Mouse (Mus musculus) right cerebral cortex, postnatal 10 days (tissue): ENCODE measurements around the gene Six1.

ENCODE experiments used
- DNase-seq, 2 experiments: peaks; one replicate each; pipeline ENCODE4 v3.0.0; 2021; ENCODE audit warnings: low spot score in 2 of 2

Gene Six1

DNA sequence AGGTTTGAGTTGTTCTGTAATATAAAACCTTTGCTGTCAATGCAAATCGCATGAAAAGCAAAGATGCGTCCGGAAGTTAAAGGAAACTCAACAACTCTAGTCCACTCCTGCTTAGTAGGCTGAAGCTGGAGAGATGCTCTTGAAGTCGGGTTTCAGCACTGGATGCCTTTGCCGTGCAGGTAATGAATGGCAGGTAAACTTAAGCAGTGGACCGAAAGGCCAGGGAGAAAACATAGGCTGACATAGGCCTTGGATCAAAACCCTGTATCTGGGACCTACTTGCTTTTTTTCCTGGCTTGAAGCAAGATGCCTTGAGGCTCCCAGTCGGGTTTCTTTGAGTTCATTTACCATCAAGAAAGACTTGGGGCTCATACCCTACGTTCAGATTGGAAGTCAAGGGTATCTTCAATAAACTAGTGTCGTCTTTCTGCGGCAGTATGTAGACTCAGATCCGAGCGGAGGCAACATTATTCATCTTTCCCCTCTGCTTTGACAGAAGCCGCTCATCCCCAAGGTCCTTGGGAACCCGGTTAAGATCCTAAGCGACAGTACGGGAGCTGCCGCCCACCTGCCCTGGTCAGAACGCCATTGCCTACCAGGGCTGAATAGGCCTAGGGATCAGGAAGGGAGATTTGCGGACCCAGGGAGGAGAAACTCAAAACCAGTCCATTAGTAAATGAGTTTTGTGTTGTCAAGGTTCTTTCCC, 4.0 kb downstream of the Six1 start:
- no peak for DNase-seq

DNA sequence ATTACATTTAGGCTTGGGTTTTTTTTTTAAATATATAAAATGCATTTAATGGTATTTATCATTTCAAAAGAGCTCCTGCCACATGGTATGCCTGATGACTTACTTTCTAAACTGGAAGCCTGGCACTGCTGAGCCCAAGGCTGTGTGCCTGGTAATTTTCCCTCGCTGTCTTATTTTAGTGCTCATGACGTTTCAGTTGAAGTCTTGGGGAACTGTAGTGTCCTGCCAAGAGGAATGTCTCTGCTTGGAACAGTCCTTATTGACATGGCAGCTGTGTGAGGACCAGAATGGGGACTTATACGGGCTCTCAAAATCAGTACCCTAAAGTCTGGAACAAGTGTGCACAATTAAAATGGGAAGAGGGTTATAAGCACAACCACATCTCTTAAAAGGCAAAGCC, 5.2 kb downstream of the Six1 start:
- no peak for DNase-seq

DNA sequence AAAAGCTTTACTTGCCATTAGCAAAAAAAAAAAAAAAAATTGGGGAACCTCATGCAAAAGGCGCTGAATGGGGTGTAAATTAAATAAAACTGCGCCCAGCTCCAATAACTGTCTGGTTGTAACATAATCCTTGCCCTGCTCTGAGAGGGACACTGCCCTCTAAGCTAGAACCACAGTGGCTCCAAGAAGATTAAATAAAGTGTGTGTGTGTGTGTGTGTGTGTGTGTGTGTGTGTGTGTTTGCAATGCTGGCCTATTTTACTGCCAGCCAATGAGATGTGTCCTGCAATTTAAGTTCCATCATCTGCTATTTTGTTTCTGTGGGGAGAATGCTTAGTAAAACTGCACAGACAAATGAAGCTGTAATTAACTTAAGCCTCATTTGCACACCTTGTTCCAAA, 6.1 kb downstream of the Six1 start:
- no peak for DNase-seq

DNA sequence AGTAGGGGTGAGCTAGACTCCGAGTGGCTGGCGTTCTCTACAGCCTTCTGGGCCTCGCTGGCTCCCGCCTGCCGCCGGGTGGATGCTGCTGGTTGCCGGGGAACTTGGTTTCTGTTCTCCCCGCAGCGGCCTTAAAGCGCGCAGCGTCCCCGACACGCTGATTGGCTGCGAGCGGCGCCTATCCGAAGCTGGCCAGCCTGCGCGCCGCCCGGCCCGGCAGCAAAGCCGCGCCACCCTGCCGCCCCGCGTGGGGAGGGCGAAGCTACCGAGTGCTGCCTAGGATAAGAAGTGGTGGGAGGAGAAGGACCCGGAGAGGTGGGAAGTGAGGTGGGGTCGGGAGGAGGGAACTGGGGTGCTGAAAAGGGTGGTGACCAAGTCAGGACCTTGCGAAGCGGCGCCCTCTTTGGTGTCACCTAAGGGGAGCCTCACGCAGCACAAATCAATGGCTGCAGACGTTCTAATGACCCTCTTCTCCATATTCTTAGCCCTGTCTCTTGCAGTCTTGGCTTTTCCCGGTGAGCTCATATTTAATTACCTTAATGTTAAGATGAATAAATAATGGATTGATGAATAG, 7.0 kb downstream of the Six1 start:
- DNase-seq, result peak; percentile 52 to 67

DNA sequence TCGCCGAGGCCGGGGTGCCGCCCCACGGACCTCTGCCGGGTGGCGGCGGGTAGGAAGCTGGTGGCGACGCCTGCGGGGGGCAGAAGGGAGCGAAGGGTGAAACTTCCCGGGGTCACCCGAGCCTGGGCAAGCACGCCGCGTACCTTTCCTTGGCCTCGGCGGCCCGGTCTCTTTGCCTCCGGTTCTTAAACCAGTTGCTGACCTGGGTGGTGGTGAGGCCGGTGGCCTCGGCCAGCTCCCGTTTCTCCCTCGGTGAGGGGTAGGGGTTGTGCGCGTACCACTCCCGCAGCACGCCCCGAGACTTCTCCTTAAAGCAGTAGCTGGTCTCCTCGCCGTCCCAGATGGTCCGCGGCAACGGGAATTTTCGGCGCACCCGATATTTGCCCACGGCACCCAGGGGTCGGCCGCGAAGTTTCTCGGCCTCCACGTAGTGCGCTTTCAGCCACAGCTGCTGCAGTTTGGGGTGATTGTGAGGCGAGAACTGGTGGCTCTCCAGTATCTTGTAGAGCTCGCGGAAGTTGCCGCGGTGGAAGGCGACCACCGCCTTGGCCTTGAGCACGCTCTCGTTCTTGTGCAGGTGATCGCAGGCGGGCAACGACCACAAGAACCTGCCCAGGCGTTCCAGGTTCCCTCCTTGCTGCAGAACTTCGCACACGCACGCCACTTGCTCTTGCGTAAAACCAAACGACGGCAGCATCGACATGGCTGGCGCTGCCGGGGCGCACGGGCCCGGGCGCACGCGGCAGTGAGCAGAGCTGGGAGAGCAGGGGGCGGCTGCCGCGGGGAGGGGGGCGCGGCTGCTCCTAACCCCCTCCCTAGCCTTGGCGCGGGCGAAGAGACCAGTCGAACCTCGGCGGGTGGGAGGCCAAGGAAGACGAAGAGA, 7.7 kb downstream of the Six1 start:
- DNase-seq, result no peak

DNA sequence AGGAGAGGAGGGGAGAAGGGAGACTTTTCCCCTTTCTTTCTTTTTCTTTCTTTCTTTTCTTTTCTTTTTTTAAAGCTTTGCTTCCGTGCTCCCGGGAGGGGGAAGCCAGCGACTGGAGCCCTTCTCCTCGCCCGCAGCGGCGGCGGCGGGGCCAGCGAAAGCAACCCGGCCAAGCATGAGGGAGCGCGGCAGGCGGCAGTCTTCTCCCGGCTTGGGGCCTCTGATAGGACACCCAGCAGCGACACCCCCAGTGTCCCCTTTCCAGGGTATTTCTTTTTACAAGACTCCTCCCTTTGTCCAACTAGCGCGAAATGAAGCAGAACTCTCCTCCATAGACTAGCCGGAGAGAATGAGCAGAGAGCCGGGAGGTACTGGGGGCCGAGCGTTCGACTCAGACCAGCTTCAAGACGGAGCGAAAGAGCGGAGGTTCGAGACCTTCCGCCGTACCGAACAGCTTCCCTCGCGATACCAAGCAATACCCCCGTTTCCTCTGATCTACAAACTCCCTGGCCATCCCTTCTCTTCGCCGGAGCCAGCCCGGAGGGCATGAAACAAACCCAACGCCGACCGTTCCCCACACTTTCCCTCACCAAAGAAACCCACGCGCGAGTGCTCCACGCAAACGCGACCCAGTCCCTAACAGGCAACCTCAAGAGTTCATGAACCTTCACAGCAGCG, 8.5 kb downstream of the Six1 start:
- no peak for DNase-seq

DNA sequence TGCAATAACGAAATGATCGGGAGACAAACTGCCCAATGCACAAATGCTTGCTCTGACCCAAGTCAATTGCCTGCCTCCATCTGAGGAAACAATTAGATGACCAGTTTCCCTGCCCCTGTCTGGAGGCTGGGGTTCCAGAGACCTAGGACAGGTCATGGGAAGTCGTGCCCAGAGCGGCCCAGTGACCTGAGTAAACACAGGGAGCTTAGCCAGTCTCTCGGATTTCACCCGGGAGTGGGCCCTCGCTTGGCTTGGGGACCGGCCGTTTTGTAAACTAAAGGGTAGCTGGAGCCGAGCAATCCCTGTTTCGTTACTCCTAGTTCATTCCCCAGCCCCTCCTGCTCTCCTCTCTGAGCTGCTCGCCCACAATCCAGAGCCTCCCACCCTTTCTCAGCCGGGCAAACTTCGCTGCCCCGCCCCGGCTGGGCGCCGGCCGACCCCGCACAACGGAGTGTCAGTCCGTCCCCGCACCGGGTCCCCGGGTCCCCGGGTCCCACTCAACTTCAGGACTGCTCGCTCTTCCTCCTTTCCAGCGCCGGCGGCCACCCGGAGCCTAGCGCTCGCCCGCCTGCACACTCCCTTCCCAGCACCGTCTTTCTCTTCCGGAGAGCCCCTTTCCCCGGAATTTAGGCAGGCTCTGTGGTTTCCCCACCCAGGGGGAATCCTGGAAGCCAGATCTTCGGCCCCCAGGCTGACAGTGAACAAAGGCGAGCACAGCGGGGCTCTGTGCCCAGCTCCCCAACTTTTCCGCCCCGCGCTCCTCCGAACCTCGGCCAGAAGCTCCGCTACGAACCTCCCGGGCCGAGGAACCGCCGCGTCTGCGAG, 9.3 kb downstream of the Six1 start:
- no peak for DNase-seq

DNA sequence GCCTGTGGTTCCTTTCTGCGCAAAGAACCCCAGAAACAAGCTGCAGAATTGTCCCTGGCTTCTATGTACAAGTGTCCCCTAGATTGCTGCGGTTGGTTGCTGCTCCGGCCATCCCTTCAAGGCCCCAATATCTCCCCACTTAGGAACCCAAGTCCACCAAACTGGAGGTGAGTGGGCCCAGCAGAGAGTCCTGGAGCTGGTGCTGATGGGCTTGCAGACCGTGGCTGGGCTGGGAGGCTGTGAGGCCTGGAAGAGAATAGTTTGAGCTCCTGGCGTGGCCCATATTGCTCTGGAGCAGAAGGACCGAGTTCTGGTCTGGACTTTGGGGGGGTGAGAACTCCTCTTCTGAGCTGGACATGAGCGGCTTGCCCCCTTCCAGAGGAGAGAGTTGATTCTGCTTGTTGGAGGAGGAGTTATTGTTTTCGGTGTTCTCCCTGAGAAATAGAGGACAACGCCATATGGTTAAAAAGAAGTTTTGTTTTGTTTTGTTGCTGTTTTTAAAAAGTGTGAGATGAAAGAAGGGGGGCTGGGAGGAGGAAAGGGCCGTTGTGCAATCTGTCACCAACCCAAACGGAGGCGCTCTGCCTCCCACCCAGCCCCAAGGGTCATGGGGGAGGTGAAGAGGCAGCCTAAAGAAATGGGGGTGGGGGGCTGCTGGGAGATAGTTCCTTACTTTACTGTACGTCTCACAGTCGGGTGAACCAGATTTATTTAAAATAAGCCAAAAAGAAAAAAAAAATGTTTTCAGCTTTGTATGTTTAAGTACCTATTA, 10.1 kb downstream of the Six1 start:
- DNase-seq, result no peak

DNA sequence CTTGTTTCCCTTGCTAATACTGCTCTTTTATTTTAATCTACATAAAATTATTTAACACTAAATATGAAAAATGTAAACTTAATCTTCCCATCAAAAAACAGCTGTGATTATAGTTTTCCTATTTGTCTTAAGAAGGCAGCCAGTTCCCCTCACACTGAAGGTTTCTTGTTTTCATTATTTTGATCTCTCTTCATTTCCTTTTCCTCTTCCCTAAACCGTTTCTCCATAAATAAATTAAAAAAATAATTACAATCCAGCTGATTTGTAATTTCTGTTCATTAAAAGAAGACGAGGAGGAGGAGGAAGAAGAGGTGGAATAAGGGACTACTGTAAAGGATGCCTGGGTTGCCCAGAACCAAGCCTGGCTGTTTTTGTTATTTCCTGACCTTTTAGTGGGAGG, 10.8 kb downstream of the Six1 start:
- no peak for DNase-seq

DNA sequence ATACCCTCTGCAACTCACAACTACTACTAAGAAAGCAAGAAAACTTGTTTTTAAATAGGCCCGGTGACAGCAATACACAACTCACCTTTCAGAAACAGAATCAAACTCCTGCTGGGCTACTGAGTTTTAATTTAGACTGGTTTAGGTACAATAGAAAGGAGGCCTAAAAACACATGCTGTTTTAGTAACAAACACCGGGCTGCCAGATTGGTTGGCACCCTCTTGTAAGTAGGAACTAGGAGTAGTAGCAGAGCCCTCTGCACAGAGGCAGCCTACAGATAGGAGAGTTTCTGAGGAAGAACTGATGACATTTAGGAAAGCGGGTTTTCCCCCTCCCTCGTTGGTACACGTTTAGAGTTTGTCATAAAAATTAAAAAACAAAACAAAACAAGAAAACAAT, 11.3 kb downstream of the Six1 start:
- DNase-seq, result no peak

DNA sequence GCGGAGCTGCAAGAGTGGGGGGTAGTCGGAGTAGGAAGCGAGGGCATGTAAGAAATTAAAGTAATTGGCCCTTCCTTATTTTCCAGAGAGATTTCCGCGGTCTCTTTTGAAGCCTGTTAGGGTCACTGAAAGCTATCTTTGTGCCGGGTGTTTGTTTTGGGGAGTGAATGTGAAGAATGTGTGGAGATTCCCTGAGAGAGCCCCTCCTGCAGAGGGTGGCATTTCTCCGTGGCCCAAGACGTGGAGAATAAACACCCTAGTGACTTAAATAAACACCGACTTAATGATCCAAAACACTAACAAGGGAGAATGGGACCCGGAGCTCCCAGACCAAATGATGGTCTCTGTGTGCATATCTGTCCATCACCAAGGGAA, 12.4 kb downstream of the Six1 start:
- DNase-seq, result no peak

DNA sequence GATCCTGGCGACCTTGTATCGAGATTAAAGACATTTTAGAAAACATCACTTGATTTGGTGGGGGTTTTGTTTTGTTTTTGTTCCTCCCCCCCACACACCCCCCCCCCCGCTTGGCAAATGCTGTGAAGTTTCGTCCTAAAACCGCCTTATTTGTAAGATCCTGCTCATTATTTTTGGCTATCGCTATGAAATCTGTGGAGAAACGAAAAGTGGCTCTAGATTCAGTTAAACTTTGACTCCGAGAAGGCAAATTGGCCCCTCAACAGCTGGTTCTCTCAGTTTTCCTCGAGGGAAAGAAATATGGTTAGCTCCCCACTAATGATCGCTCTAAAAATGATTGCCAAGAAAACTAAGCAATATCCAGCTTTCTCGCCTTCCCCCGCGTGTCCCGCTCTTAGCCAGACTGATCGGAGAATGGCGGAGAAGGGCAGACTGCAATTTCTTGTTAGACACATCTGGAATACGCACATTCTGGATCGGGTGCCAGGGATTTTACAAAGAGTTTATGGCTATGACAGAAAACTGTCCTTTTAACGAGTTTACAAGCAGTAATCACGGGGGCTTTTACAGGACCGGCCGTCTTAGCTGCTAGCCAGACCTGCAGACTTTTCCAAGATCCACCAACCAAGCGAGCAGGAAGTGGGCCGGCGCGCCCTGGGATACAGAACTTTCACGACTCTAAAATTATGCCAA, 13.0 kb downstream of the Six1 start:
- DNase-seq, result no peak

DNA sequence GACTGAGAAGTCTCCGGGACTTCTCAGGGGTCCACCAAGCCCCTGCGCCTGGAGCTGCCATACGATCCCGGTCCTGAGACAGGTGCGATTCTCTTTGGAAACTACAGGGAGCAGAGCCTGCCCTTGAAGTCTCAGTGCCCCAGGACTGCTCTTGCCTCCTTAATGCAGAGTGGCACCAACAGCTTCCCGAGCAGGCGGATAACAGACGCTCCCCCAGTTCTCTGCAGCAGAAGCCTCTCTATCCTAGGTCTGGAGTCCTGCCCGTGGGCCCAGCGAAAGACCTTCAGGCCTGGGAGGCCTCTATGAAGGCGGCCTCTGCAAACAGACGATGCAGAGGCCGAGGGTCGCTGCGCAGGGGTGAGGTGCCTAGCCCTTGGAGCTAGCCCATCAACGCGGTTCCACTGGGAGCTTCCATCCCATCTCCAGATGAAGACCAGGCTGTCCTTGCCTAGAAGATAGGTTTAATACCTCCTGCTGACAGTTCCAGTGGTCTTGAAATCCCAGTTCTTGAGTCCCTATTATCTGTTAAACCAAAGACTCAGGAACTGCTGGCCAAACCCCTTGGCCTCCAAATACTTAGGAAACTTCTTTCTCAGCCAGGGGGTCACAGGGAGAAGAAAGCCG, 13.6 kb downstream of the Six1 start:
- no peak for DNase-seq

DNA sequence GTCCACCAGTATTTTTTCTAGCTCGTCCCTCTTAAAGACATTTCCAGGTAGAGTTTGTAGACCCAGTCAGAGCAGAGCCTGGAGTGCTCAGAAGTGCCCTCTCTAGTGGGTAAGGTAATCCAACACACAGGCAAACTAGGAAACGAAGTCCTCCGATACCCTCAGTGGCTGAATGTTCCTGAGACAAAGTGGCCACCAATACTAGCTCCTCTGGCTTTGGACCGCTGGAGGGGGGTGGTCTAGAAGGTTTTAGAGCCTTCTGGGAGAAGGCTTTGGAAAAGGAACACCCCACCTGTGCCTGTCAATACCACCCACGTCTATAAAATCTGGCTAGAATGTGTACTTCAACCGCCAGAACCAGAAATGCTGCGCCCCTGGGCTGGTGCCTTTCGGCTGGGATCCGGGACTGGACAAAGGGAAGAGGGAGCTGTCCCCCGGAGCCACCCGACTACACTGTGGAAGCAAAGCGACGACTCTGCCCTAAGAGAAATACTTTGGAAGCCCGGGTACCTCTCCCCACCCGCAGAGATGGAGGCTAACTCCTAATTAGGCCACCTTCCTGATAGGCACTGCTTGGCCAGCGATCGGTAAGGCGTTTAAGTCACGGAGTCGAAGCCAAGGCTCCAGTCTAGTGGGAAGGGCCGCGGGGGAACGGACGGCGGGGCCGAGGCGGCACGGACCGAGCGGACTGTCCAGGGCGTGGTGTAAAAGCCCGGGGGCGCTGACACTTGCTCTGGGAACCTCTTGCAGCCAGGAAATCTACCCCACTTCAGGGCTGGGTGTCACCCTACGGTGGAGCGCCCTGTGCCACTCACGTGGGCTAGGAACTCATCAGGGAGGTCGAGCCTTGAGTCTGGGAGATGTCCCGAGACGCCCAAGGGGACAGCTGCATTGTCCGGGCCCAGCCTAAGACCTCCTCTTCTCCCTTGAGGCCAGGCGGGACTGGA, 14.4 kb downstream of the Six1 start:
- no peak for DNase-seq

DNA sequence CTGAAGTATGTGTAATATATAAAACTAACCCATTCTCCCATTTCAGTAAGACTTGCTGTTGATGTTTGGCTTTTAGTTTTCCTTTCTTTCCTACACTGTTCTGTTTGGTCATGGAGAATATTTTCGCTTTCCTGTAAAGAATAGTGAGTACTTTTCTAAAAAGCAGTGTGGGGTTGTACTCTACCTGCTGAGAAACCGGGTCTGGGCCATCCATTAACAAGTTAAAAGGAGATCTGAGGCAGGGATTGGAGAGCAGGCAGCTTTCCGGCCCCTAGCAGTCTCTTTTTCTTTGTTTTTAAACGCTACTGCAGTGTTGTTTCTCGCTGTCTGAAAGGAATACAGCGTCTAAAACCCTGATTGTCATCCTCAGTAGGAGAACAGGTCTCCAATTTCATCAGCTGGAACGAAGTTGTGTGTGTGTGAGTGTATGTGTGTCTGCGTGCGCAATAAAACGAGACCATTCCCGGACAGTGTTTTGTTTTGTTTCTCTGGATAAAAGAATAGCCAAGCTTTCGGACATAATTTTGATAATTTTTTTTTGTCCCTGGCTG, 15.2 kb downstream of the Six1 start:
- DNase-seq, result no peak

DNA sequence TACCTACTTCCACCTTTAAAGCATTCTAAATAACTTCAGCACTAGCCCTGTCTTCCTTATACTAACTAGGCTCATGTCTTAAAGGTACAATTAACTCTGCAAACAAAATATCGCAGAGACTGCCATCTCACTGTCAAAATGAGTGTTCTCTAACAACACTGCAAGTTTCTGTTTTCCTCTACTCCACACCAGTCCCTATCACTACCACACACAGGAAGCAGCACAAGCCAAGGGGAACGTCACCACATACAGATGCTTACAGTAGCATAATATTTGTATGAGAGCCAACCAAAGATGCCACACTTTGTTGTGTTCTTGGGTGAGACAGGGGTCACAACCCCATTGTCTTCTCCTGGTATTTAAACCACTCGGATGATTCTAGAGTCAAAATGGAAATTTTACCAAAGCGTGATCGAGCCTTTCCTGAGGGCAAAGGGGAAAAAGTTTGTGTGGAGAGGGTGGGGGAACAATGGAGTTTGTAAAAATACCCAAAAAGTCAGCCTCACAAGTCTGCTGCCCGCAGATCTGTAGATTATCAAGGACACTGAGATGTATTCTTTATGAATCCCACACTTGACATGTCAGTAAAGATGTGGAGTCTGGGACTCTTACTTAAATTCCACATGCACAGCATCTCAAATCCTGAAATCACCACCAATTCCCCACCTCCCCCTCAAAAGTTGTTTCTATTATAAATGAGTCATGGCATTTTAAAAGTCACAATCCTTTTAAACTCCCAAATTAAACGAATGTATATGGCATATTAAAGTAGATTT, 16.1 kb downstream of the Six1 start:
- no peak for DNase-seq
